Mouse (Mus musculus) hindbrain, embryonic 12.5 days (tissue): Measurements from ENCODE around the gene Cacna1a. TPM values are rescaled to one million over a fixed set of nuclear protein-coding genes. Genes with fewer than 3 reads are reported as not detected.

Source experiments
- ATAC-seq: fragments of 200-750 bp; cut with Nextera tagmentation; 2 replicates; pipeline ENCODE4 v1.8.0; 2017; ENCODE audit warnings: moderate TSS enrichment; ENCODE audit not compliant: low FRiP score
- H3K27ac ChIP-seq: fragments of 300-500 bp; sonication (generic); 2 replicates; pipeline ENCODE4 v1.5.1; 2016; ENCODE audit warnings: mild to moderate bottlenecking
- H3K27me3 ChIP-seq: fragments of 300-500 bp; sonication (generic); 2 replicates; pipeline ENCODE4 v1.6.1; 2016; ENCODE audit warnings: mild to moderate bottlenecking
- H3K36me3 ChIP-seq: fragments of 300-500 bp; sonication (generic); 2 replicates; pipeline ENCODE4 v1.6.1; 2016; ENCODE audit warnings: mild to moderate bottlenecking
- H3K4me1 ChIP-seq: fragments of 300-500 bp; sonication (generic); 2 replicates; pipeline ENCODE4 v1.6.1; 2016
- H3K4me2 ChIP-seq: fragments of 300-500 bp; sonication (generic); replicated peaks from 2 replicates; pipeline ENCODE4 v1.6.1; 2016; ENCODE audit warnings: mild to moderate bottlenecking
- H3K4me3 ChIP-seq: fragments of 300-500 bp; sonication (generic); 2 replicates; pipeline ENCODE4 v1.5.1; 2016; ENCODE audit warnings: mild to moderate bottlenecking
- H3K9ac ChIP-seq: fragments of 300-500 bp; sonication (generic); 2 replicates; pipeline ENCODE4 v1.6.1; 2016; ENCODE audit warnings: mild to moderate bottlenecking, moderate library complexity
- H3K9me3 ChIP-seq: fragments of 300-500 bp; sonication (generic); replicated peaks from 2 replicates; pipeline ENCODE4 v1.6.1; 2016; ENCODE audit warnings: mild to moderate bottlenecking
- WGBS: fragments of 180-500 bp; shearing (Covaris S2); methylation state at CpG from one replicate; pipeline ENCODE4 v1.1.7; 2016; 5-methylcytosine and 5-hydroxymethylcytosine counted together
- polyA plus RNA-seq: library from polyadenylated mRNA; unstranded; fragments of >200 nt; fragmentation: Nextera tagmentation; extraction: Ambion mirVana; gene quantifications from 2 replicates; pipeline ENCODE4 v1.2.1, GENCODE M21; 2016

Cacna1a gene
- polyA plus RNA-seq, 1 experiment from 2014 or later, result 16.1 TPM

DNA sequence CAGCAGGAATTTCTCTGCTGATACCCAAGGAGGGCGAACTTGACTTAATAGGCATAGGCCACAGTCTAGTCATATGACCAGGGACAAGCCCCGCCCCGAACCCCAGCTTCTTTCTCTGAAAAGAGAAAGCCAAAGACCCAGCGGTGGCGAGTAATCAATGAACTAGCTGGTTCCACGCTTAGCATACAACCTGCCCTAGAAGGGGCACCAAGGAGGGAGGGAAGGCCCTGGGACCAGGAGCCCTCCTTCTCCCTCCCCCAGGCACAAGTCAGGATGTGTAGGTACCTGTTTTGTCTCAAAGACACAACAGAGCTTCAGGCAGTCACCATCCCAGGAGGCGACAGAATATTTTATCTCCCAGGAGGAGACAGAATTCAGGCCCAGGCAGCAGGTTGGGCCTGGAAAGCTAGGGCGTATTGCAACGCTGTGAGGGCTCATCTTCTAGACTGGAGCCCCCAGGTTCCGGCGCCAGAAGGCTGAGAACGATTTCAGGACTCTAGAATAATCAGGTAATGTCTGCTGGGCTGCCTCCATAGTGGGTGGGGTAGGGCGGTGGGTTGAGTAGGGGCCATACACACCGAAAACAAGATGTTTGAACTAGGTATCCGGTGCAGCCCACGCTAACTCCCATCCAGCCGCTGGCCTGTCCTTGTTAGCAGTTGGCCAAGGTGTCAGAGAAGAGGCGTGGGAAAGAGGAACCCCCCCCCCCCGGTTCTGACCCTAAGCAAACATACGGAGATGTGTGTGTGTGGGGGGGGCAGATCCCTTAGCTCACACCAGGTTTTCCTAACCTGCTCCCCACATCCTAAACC lies 298.2 kb downstream of the Cacna1a start, which contains the start of gene Trmt1:
Gene Trmt1, plus strand, starts transcription at position 117 of the 812 bp plus-strand sequence.
- Histone ChIP-seq H3K9me3 (no peaks in the 10 kb centered on the region), H3K9ac (peak within 1 kb of the TSS; percentile 100), H3K27me3 (no peaks in the 10 kb centered on the region), H3K4me1 (peaks cover 53% of the 10 kb centered on the region), H3K4me2 (peak within 1 kb of the TSS; percentile 91), H3K36me3 (0 out of 2 replicates have a peak, but pooled peaks cover 6% of the 10 kb centered on the region), H3K27ac (peak within 1 kb of the TSS; percentile 95), H3K4me3 (peak within 1 kb of the TSS; percentile 100)
- 0 out of 2 replicates have a peak, but pooled peaks have one; percentile 35 for ATAC-seq
- 8% methylated on average over 20 of the region's 20 CpGs for WGBS

GRCm38 (mm10) chr8:84687003-84687704 lies 298.9 kb downstream of the Cacna1a start:
- Histone ChIP-seq H3K36me3 (peaks cover 2% of the 10 kb centered on the region; the same call in 1 of the 2 replicates), H3K9me3 (no peaks in the 10 kb centered on the region), H3K27me3 (no peaks in the 10 kb centered on the region), H3K4me3 (peak overlapping the region; percentile 100), H3K9ac (peak overlapping the region; percentile 100), H3K4me2 (peak overlapping the region; percentile 91), H3K27ac (peak overlapping the region; percentile 95), H3K4me1 (peaks cover 52% of the 10 kb centered on the region)
- ATAC-seq, result peak; percentile 42
- 0% methylated on average over 32 of the region's 62 CpGs for WGBS

- Histone ChIP-seq H3K4me1 (peaks cover 49% of the 10 kb centered on the region), H3K4me3 (peak within 1 kb of the TSS; percentile 100), H3K36me3 (peaks cover 6% of the 10 kb centered on the region), H3K27ac (peak within 1 kb of the TSS; percentile 95), H3K9ac (peak within 1 kb of the TSS; percentile 100), H3K4me2 (peak within 1 kb of the TSS; percentile 98), H3K27me3 (no peaks in the 10 kb centered on the region), H3K9me3 (no peaks in the 10 kb centered on the region)
- peak; percentile 71 for ATAC-seq
- WGBS, result under 1% methylated on average over 35 of the region's 37 CpGs
Observed at GRCm38 (mm10) chr8:84687705-84688100, 299.5 kb downstream of the Cacna1a start, which contains the start of gene Nacc1. Gene Nacc1 (minus strand): TSS chr8:84687862.

DNA sequence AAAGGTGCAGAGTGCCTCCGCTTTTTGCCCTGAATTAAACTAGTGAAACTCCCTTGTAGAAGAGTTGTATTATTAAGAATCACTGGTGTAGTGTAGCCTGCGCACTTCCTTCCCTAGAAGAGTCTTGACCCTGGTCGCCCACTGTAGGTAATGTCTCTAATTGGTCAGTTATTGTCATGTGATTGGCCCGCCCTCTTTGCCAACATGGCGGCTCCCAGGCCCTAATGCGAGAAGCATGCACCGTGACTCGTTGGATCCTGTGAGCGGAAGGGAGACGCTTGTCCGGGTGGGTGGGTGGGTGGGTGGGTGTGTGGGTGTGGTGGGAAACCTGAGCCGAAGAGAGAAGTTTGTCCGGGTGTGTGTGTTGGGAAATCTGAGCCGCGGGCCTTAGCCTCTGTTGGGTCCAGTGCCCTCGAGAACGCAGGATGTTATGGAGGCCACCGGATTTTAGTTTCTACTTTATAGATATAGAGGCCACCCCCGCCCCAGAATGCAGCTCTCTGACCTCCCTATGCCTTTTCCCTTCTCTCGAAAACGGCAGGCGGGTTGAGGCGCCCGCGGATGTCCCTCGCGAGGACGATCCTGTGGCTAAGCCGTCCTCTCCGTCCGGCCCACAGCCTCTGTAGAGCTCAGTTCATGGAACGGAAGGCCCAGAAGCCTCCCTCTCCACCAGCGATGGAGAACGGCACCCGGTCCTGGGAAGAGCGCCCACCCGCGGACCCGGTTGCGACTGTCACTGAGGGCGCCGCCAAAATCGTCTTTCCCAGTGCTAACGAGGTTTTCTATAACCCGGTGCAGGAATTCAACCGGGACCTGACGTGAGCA lies 301.1 kb downstream of the Cacna1a start:
- Histone ChIP-seq H3K4me3 (peak overlapping the region; percentile 83), H3K4me2 (peak overlapping the region; percentile 98), H3K4me1 (peaks cover 45% of the 10 kb centered on the region), H3K9me3 (no peaks in the 10 kb centered on the region), H3K36me3 (peaks cover 16% of the 10 kb centered on the region), H3K9ac (peak overlapping the region; percentile 74), H3K27ac (peak overlapping the region; percentile 52; the same call in 1 of the 2 replicates), H3K27me3 (no peaks in the 10 kb centered on the region)
- peak; percentile 82 for ATAC-seq
- under 1% methylated on average over 47 of the region's 47 CpGs for WGBS

Other genes starting within 250 kb of the Cacna1a start
- gene Cc2d1a, start 240.5 kb upstream of the Cacna1a start, polyA plus RNA-seq, result 21.6 and 21.7 TPM in 2 replicates
- gene 4930432K21Rik, start 240.4 kb upstream of the Cacna1a start, polyA plus RNA-seq, result 1.6 and 1.9 TPM in 2 replicates
- gene Nanos3, start 203.2 kb upstream of the Cacna1a start, polyA plus RNA-seq, result 5.8 and 7.2 TPM in 2 replicates
- 57.5 and 59.0 TPM in 2 replicates for gene Zswim4, start 151.4 kb upstream of the Cacna1a start, polyA plus RNA-seq
- gene D8Ertd738e, start 138.7 kb upstream of the Cacna1a start, polyA plus RNA-seq, result 255 and 266 TPM in 2 replicates
- gene Mri1, start 131.1 kb upstream of the Cacna1a start, polyA plus RNA-seq, result 57.3 and 62.9 TPM in 2 replicates
- gene Ccdc130, start 118.1 kb upstream of the Cacna1a start, polyA plus RNA-seq, result 18.4 and 22.0 TPM in 2 replicates